Mouse (Mus musculus) embryo, embryonic 10.5 days (tissue): ENCODE measurements at regions not wholly inside any gene's neighbourhood (a gene's known extent, or its start where the extent isn't known, plus 50 kb on each side); places are given as distances from the start of the nearest gene placed in this dataset.

Experiments used
- DNase-seq: peaks from one replicate; pipeline ENCODE4 v3.0.0-alpha.2; 2015; ENCODE audit warnings: low spot score

DNA sequence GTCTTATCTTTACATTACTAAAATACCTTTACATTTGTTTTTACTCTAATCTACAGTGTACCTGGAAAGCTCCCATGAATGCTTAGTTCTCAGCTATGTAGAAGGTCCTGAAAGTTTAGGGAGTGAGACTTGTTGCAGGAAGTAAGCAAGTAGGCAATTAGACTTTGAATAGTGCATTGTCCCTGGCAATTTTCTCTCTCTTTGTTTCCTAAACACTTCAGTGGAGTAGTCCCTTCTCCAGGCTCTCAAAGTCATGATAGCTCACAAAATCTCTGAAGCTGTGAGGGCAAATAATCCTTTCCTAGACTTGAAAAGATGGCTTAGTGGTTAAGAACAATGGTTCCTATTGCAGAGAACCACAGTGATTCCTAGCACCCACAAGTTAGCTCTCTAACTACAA, 495.2 kb upstream of the 1700015G11Rik start:
- no peak for DNase-seq

DNA sequence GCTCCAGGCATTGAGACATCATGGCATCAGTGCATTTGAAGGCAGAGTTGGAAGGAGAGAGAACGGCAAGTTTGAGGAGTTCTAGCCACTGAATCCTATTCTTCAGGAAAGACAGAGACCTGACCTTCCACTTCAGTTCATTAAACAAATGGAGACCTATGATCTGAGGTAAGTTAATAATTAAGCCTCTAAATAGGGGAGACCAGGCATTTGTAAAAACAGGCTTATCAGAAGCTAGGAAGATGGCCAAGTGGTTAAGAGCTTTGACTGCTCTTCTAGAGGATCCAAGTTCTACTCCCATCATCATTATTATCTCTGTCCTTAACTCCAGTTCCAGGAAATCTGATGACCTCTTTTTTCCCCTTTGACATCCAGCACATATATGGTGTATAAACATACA, 492.5 kb upstream of the 1700015G11Rik start:
- DNase-seq, result no peak

DNA sequence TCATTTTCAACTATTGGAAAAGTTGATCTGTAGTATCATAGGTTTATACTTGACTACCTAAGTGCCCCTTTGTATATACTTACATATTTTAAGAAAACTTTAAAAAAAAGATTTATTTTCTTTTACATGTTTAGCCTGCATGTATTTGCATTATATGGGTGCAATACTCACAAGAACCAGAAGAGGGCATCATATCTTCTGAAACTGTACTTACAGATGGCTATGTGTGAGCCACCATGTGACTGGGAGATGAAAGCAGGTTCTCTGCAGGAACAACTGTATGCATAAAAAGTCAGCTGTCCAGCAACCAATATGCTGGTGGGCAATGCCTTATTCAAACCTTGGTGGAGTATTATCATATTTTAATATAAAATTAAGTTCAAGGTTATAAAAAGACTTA, 451.6 kb upstream of the 1700015G11Rik start:
- DNase-seq, result peak; percentile 17

DNA sequence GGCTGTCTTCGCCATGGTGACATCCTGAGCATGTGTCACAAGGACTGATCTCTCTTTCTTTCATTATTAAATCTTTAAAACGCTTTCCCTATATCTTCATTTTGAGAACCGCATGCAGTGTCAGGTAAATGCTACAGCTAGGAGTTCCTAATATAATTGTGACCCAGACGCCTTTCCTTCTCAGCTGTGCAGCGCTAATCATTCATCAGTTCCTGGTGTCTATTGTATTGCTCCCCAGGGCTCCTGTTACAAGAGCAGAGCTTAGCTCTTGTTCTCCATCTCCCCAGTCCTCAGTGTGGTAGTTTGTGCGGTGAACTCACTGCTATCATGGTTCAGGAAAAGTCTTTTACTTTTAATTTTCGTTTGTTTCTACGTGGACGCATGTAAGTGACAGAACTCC, 451.1 kb upstream of the 1700015G11Rik start:
- DNase-seq, result peak; percentile 0
